Mouse (Mus musculus) thymus, adult 18-20 months (tissue): ENCODE measurements around the gene Ipo7.
"Not testable (repeated sequence)": the region's sequence is repeated elsewhere in the genome, so short reads cannot be mapped to it uniquely, and the experiment has no call there.

Source experiments
- DNase-seq, 2 experiments: peaks; one replicate each; pipeline ENCODE4 v3.0.0; 2022; ENCODE audit warnings: mixed read lengths in 2 of 2

Ipo7 gene

GRCm38 (mm10) chr7:110026594-110026993, 8.5 kb downstream of the Ipo7 start:
- DNase-seq, result no peak

DNA sequence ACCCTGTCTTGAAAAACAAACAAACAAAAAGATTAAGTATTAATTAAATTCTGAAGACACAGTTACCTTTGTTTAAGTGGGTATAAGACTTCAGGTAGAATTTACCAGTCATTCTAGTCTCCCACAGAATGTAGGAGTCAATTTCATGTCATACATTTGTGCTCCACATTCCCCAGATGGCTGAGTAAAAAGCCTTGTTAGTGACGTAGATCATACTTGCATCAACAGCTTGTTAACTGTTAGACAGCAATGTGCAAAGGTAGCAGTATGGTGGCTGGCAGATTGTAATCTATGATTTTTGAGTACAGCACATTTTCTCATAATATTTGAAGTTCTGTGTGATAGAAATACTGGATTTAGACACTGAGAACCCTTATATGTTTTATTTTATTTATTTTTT, 10.8 kb downstream of the Ipo7 start:
- DNase-seq, result no peak

DNA sequence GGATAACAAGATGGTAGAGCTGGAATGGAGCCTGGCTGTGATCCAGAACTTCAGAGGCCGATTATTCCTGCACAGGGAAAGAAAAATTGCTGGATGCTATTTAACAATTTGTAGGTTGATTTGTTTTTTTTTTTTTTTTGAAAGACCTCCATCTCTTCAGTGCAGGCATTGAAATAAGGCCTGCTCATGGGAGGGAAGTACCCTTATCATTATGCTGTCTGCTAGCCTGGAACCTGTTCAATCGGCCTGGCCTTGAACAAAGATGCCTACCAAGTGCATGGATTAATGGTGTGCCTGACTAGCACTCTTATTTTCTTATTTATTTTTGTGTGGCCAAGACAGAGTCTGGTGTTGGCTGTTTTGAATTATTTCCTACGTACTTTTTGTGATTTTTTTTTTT, 12.3 kb downstream of the Ipo7 start:
- no peak for DNase-seq

DNA sequence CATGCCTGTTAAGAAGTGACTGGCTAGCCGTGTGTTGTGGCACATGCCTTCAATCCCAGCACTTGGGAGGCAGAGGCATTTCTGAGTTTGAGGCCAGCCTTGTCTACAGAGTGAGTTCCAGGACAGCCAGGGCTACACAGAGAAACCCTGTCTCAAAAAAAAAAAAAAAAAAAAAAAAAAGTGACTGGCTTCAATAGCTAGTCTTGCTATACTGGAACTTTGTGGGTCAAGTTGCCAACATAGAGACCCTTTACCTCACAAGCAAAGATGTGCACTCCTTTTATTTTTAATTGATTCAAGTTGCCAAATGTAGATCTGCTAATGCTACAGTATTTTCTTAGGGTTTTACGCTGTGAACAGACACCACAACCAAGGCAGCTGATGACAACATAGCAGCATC, 39.6 kb downstream of the Ipo7 start:
- DNase-seq, result not testable (repeated sequence)

GRCm38 (mm10) chr7:110059092-110059785, 41.2 kb downstream of the Ipo7 start:
- no peak for DNase-seq

GRCm38 (mm10) chr7:110060106-110060668, 42.1 kb downstream of the Ipo7 start:
- DNase-seq, result no peak

DNA sequence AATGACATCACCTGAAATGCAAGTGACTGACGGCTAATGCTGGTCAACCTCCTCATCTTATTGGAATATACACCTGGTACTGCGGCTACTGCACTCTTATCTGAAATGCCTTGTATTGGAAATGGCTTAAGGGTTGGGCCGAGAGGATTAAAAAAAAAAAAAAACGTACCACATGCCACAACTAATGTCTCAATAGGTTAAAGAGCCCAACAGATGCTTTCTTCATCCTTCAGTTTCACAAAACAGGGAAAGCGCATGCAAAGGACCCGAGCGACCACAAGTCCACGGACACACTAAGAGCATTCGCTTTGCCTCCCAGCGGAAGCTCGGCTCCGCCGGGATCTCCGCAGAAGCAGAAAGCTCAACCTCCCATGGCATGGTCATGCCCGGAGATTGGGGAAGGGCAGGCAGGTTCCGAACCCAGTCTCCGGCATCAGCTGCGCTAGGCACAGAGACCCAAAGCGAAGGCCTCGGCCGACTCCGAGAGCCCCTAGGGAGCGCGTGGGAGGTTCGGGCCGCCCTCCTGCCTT, 42.7 kb downstream of the Ipo7 start:
- DNase-seq, result no peak

DNA sequence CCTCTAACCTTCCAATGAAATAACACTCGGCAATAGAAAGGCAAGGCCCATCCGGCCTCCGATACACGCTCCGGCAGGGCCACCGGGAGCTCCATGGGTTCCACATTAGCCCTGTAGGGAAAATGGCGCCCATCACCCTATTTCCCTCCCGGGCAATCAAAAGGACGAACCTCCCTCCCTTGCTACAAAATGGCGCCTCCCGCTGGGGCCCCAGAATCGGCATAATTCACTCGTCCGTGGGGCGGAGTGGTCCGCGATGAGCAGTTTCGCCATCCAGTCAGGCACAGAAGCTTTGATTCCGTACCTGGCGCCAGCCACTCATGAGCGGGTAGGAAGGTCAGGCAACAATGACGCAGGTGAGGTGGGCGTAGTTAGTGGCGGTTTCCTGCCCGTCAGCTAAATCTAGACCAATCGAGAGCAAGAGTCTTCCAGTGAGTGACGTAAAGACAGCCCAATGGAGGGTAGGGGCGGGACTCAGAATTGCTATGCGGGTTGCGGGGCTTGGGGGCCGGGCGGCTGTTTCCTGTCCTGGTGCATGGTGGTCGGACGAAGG, 43.2 kb downstream of the Ipo7 start, which contains the start of gene Zfp143:
Gene Zfp143, plus strand, starts transcription at position 19 of the 553 bp plus-strand sequence.
- DNase-seq, result peak; percentile 99 to 100

DNA sequence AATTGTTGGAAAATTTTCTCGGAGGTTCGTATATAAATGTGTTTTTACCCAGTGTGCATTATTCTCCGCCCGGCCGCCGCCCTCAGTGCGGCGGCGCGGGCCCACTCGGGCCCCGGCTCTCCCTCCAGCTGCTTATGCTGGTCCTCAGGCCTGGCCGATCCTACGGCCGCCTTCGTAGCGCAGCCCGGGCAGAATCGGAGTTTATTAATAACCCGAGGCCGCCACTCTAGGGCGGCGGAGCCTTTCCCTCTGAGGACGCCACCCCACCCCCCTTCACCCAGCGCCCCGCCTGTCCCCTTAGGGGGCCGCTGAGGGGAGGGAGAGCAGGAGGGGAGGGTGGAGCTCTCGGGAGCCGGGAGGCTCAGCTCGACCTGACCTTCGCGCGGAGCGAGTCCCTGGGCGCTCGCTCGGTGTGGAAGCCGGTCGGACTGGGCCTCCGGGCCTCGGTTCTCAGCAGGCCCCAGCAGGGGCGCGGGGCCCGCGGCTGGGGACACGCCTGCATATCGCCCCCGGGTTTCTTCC, 43.7 kb downstream of the Ipo7 start:
- DNase-seq, result peak; percentile 82 to 84

DNA sequence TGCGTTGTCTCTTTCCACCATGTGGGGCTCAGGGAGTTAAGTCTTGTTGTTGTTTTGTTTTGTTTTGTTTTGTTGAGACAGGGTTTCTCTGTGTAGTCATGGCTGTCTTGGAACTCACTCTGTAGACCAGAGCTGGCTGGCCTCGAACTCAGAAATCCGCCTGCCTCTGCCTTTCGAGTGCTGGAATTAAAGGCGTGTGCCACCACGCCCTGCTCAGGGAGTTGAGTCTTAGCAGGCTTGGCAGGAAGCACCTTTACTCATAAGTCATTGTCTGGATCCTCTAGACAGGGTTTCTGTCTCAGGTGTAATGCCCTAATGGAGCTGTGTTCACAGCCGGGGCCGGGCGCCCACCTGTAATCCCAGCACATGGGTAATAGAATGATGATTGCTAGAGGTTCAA, 45.7 kb downstream of the Ipo7 start:
- no peak for DNase-seq

DNA sequence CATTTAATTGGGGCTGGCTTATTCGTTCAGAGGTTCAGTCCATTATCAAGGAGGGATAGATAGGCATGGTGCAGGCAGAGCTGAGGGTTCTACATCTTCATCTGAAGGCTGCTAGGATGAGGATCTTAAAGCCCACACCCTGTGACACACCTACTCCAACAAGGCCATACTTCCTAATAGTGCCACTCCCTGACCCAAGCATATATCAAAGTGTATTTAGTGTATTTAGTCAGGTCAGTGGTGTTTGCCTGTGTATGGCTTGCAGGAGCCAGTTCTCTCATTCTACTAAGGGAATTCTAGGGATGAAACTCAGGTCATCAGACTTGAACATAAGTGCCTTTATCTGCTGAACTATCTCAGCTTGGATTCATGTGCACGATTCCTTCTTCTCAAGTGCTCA, 51.0 kb downstream of the Ipo7 start:
- DNase-seq, result no peak

DNA sequence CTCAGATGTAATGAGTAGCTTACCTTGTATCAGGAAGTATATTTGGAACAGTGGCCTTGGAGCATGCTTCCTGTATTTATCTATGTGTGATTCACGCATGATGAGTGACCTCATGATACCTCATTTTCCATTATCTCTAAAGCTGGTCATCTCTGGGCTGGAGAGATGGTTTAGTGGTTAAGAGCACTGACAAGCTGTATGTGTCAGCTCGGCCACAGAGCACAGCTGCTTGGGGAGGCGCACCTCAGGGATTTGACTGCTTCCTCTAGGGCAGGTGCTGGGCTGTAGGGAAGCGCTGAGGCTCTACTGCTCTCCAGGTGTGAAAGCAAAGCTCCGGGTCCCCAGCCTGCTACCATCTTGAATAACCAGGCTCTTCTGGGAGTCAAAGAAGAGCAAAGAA, 60.1 kb downstream of the Ipo7 start:
- DNase-seq, result no peak

GRCm38 (mm10) chr7:110083386-110084165, 65.5 kb downstream of the Ipo7 start:
- no peak for DNase-seq

DNA sequence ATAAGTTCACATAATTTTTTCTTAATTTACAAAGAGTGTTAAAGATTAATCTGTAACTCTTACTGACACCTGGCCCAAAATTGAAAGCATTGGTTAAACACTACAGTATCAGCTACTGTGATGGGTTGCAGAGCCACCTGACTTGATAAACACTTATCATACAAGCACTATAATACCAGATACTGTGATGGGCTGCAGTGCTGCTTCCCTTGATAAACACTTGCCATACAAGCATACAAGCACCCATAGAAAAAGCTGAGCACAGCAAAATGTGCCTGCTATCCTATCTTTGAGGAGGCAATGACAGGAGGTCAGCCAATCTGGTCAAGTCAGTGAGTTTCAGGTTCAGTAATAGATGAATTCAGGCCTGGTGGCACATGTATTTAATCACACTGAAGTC, 67.1 kb downstream of the Ipo7 start:
- DNase-seq, result no peak

- no peak for DNase-seq
Measured at GRCm38 (mm10) chr7:110087914-110088313, 69.8 kb downstream of the Ipo7 start.

DNA sequence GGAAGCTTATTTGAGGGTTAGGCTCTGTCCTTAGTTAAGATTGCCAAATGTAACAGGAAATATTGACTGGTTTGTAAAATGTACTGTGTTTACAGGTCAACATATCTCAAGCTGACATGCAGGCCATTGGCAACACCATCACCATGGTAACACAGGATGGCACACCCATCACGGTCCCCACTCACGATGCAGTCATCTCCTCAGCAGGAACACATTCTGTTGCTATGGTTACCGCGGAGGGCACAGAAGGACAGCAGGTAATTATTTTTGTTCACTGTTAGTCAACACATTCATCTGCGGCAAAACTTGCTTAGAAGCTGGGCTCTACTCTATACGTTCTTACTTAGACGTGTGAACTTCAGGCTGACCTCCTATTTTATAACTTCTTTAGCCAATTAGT, 73.6 kb downstream of the Ipo7 start:
- no peak for DNase-seq

GRCm38 (mm10) chr7:110096332-110096731, 78.3 kb downstream of the Ipo7 start:
- no peak for DNase-seq

- DNase-seq, result no peak
Measured at GRCm38 (mm10) chr7:110097106-110097793, 79.2 kb downstream of the Ipo7 start.

GRCm38 (mm10) chr7:110100854-110101253, 82.8 kb downstream of the Ipo7 start:
- no peak for DNase-seq

GRCm38 (mm10) chr7:110101266-110101665, 83.2 kb downstream of the Ipo7 start:
- no peak for DNase-seq

GRCm38 (mm10) chr7:110105041-110105440, 87.0 kb downstream of the Ipo7 start:
- DNase-seq, result no peak
